Mouse (Mus musculus) cortical plate, adult 2 months (tissue): ENCODE data around the gene Trmt61a.

Experiments
- CTCF ChIP-seq: fragments of 200-500 bp; IDR thresholded peaks from 2 replicates; pipeline ENCODE4 v1.5.1; 2011; ENCODE audit warnings: mild to moderate bottlenecking, control low read depth, low read length; ENCODE audit not compliant: insufficient read depth; ENCODE audit errors: extremely low read depth
- POLR2A ChIP-seq: fragments of 200-500 bp; IDR thresholded peaks from 2 replicates; pipeline ENCODE4 v1.6.1; 2011; ENCODE audit warnings: mild to moderate bottlenecking, low read length, control low read depth; ENCODE audit not compliant: insufficient read depth; ENCODE audit errors: extremely low read depth

GRCm38 (mm10) chr12:111720222-111720621 is 42.3 kb downstream of the Trmt61a start:
- TF ChIP-seq CTCF, result no peak
- TF ChIP-seq POLR2A, result no peak
